Mouse (Mus musculus) lung, postnatal 14 days (tissue): ENCODE data around the gene Evx2.

Source experiments
- DNase-seq: peaks from one replicate; pipeline ENCODE4 v3.0.0; 2021

The Evx2 gene

DNA sequence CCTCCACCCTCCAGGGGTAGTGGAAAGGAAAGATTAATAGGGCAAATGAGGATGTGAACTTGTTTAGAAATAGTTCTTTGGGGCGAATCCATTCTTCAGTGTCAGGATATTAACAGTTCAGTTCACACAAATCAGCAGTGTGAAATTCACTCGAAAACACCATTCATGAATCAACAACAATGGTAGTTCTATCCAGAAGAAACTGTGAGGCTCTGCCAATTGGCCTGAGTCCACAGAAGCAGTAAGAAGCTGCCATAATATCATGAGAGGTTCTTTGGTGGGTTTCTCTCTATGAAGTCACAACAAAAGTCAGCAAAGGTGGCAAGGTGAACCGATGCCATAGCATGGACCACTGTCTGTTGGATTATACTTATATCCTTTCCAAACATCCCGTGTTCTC lies 48.0 kb downstream of the Evx2 start:
- no peak for DNase-seq

DNA sequence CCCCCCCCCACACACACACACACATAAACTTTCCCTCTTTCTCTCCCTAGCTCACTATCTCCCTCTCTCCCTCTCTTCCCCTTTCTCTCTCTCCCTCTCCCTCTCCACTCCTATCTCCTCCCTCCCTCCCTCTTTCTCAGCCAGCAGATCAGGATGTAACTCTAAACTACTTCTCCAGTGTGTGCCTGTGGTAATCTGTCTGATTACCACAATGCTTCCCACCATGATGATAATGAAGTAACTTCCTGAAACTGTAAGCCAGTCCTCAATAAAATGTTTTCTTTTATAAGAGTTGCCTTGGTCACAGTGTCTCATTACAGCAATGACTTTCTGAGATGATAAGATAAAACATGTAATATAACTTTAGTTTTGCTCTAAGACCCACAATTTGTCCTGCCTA lies 50.0 kb downstream of the Evx2 start:
- no peak for DNase-seq

DNA sequence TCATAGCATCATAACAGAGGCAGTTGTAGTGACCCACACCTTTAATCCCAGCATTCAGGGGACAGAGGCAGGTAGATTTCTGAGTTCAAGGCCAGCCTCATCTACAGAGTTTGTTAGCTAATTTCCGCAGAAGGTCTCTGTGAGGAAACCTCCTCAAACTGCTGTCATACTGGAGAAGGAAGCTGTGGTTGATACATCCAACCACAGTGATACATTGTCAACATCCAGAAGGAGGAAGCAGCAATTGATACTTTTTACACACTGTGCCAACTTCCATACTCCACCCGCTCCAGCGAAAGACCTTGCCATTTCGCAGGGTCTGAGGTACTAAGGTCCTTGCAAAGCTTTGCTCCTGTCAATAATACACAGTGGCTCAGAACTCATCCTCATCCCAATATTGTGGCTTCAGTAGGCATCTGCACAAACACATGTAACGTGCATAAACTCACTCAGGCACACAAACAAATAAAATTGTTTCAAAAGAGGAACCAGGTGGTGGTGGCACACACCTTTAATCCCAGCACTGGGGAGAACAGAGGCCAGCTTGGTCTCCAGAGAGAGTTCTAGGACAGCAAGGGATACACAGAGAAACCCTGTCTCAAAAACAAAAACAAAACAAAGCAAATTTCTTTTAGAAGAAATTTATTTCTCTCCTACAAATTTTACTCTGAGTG lies 53.1 kb downstream of the Evx2 start:
- no peak for DNase-seq

DNA sequence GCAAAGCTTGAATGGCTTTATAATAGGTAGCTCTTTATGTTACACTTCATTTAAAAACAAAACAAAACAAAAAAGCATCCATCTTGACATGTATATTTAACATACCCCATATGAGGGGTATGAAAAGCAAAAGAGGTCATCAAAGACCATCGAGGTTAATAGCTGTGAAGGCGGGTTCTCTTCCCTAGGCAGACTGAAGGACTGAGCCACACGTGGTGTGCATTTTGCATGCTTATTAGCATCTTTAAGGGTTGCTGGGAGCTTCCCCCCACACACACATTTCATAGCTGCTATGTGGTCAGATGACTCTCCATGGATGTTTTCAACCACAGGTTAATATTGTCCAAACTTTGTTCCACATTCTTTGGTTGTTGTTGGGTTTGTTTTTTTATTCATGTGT lies 55.3 kb downstream of the Evx2 start:
- DNase-seq, result no peak
